Mouse (Mus musculus): ENCODE measurements around the gene Gsdma2.

DNA sequence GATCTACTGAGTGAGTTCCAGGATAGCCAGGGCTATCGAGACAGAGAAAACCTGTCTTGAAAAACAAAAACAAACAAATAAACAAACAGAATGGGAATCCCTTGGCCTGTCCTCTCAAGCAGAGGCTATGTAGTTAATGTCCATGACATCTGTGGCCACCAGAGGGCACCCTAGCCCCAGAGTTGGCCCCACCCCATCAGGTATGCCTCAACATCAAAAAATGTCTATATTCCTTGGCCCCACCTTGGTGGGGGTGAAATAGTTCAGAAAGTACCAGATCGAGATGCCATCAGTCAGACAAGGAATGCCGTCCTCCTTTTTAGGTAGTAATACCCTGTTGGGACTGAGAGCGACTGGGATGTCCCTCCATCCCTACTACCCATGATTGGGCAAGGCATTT, 53.4 kb downstream of the Gsdma2 start:
- peak; percentile 62; the same call in 1 of the 2 replicates for TF ChIP-seq CTCF (conservative IDR thresholded peaks at IDR 0.05; ENCODE audit: low read length)
- TF ChIP-seq NANOG (IDR thresholded peaks at IDR 0.05; ENCODE audit: borderline replicate concordance, low read length), result no peak

Data from E14TG2a.4 (cell line).